Mouse (Mus musculus): Measurements from ENCODE around the gene Olfr320. TPM values are rescaled to one million over a fixed set of nuclear protein-coding genes. Genes with fewer than 3 reads are reported as not detected.
"Not testable (repeated sequence)": the region's sequence is repeated elsewhere in the genome, so short reads cannot be mapped to it uniquely, and the experiment has no call there.

The Olfr320 gene
- not detected for total RNA-seq (2021)

GRCm38 (mm10) chr11:58680799-58681198, at the start of gene Olfr320:
Gene Olfr320, plus strand, starts transcription at chr11:58681099.
- intact Hi-C loops (cut with DNase I) = no loop called here
- DNase-seq = no peak

- DNase-seq = no peak
- intact Hi-C loops (cut with DNase I) = loop anchor here (5.0 kb wide), 2 partner anchors 143 to 333 kb away; partner anchors contain the start of gene Olfr332
Observed at GRCm38 (mm10) chr11:58634878-58635277, 46.0 kb upstream of the Olfr320 start.

- peak; percentile 51 to 62 for DNase-seq
- intact Hi-C loops (cut with DNase I) = loop anchor here (1.0 to 5.0 kb wide), 3 partner anchors 48 to 334 kb away; no protein-coding TSS in a partner anchor
Observed at GRCm38 (mm10) chr11:58636376-58636977, 44.4 kb upstream of the Olfr320 start.

GRCm38 (mm10) chr11:58638176-58638701, 42.7 kb upstream of the Olfr320 start:
- intact Hi-C loops (cut with DNase I) = loop anchor here (5.0 kb wide), 1 partner anchor 336 kb away; no protein-coding TSS in a partner anchor
- DNase-seq = peak in 1 of 2 experiments; percentile 20

- DNase-seq = no peak
- intact Hi-C loops (cut with DNase I) = no loop called here
Observed at GRCm38 (mm10) chr11:58640272-58640867, 40.5 kb upstream of the Olfr320 start, which contains the start of gene Trim58. Gene Trim58, plus strand, starts transcription at chr11:58640465.

- intact Hi-C loops (cut with DNase I) = no loop called here
- DNase-seq = no peak
Observed at GRCm38 (mm10) chr11:58641057-58641456, 39.8 kb upstream of the Olfr320 start.

GRCm38 (mm10) chr11:58641638-58642358, 39.1 kb upstream of the Olfr320 start:
- no peak for DNase-seq
- intact Hi-C loops (cut with DNase I) = no loop called here

GRCm38 (mm10) chr11:58643350-58643749, 37.5 kb upstream of the Olfr320 start:
- DNase-seq = peak in 1 of 2 experiments; percentile 24
- intact Hi-C loops (cut with DNase I) = no loop called here

- no peak for DNase-seq
- intact Hi-C loops (cut with DNase I) = no loop called here
Observed at GRCm38 (mm10) chr11:58655151-58655550, 25.7 kb upstream of the Olfr320 start.

- DNase-seq = no peak
- intact Hi-C loops (cut with DNase I) = no loop called here
Observed at GRCm38 (mm10) chr11:58658596-58658995, 22.3 kb upstream of the Olfr320 start, which contains the start of gene Olfr322. Gene Olfr322, plus strand, starts transcription at chr11:58658782.

- no peak for DNase-seq
- intact Hi-C loops (cut with DNase I) = no loop called here
Observed at GRCm38 (mm10) chr11:58669252-58669651, 11.6 kb upstream of the Olfr320 start.

- intact Hi-C loops (cut with DNase I) = no loop called here
- DNase-seq = no peak
Observed at GRCm38 (mm10) chr11:58671825-58672224, 9.1 kb upstream of the Olfr320 start.

- intact Hi-C loops (cut with DNase I) = no loop called here
- no peak for DNase-seq
Observed at GRCm38 (mm10) chr11:58698862-58699261, 18.0 kb downstream of the Olfr320 start, which contains the start of gene Olfr319. Gene Olfr319, plus strand, starts transcription at chr11:58699162.

GRCm38 (mm10) chr11:58709086-58709485, 28.2 kb downstream of the Olfr320 start:
- intact Hi-C loops (cut with DNase I) = no loop called here
- DNase-seq = no peak

- intact Hi-C loops (cut with DNase I); DNase-seq: not testable (repeated sequence)
Observed at GRCm38 (mm10) chr11:58717723-58718122, 36.8 kb downstream of the Olfr320 start.

GRCm38 (mm10) chr11:58719701-58720100, 38.8 kb downstream of the Olfr320 start:
- intact Hi-C loops (cut with DNase I) = no loop called here
- DNase-seq = no peak

- intact Hi-C loops (cut with DNase I) = no loop called here
- no peak for DNase-seq
Observed at GRCm38 (mm10) chr11:58723914-58724313, 43.0 kb downstream of the Olfr320 start, which contains the start of gene Olfr318. Gene Olfr318, minus strand, starts transcription at chr11:58724014.

GRCm38 (mm10) chr11:58727896-58728650, 47.2 kb downstream of the Olfr320 start:
- intact Hi-C loops (cut with DNase I) = not testable (repeated sequence)

GRCm38 (mm10) chr11:58733372-58733771, 52.5 kb downstream of the Olfr320 start:
- no peak for DNase-seq
- intact Hi-C loops (cut with DNase I) = no loop called here

More at GRCm38 (mm10) chr11:58727896-58728650, 47.2 kb downstream of the Olfr320 start:
- DNase-seq = not testable (repeated sequence)
